Mouse (Mus musculus) heart, adult 2 months (tissue): ENCODE data around the gene Hip1r.

Experiments
- CTCF ChIP-seq: fragments of 200-600 bp; IDR thresholded peaks from 2 replicates; pipeline ENCODE4 v1.8.1; 2022; ENCODE audit warnings: antibody characterized with exemption, mild to moderate bottlenecking, moderate library complexity
- EP300 ChIP-seq: fragments of 200-500 bp; IDR thresholded peaks from 2 replicates; pipeline ENCODE4 v1.6.1; 2011; ENCODE audit warnings: low read depth, low read length, control low read depth; ENCODE audit not compliant: insufficient read depth
- POLR2A ChIP-seq: fragments of 200-500 bp; IDR thresholded peaks from 2 replicates; pipeline ENCODE4 v1.6.1; 2011; ENCODE audit warnings: mild to moderate bottlenecking, low read depth, low read length, control low read depth; ENCODE audit not compliant: insufficient read depth

- TF ChIP-seq CTCF (no peak), POLR2A (no peak), EP300 (no peak)
Observed at GRCm38 (mm10) chr5:123989941-123990885, 16.8 kb downstream of the Hip1r start.
